ENCODE assay signal across 8 mouse cellular contexts in genomic region chr17:29095201-29095733, GRCm38 (mm10). TPM values are rescaled to one million over a fixed set of nuclear protein-coding genes. Genes with fewer than 3 reads are reported as not detected.
DNase-seq lines count a peak whose midpoint lies in the region; ATAC-seq and TF ChIP-seq lines count a peak whose summit lies in the region.

No protein-coding gene starts in this region.

- peak; percentile 72 for DNase-seq in ES-CJ7 (ENCODE audit: low read depth, low spot score)
- peak; percentile 97 for DNase-seq in cerebellum, adult 11 months
- peak; percentile 92 for DNase-seq in forebrain, embryonic 14.5 days (ENCODE audit: low spot score)
- DNase-seq in heart, postnatal 14 days = peak; percentile 97 to 99
- DNase-seq in layer of hippocampus, adult 11-12 months (ENCODE audit: low spot score) = peak; percentile 96
- peak; percentile 95 for DNase-seq in liver, postnatal 0 days
- peak; percentile 95 for DNase-seq in telencephalon, adult 2 months (ENCODE audit: low read depth, low spot score)

- no peaks in the 10 kb centered on the region for H3K36me3 ChIP-seq in forebrain, embryonic 14.5 days (ENCODE audit: control insufficient read depth, insufficient read depth, low read length)
- peaks cover 21% of the 10 kb centered on the region for H3K36me3 ChIP-seq in liver, postnatal 0 days (replicated peaks; ENCODE audit: insufficient read depth, low read length)
- H3K36me3 ChIP-seq in neural tube, embryonic 13.5 days = 0 out of 2 replicates have a peak, but pooled peaks cover 8% of the 10 kb centered on the region

- peak overlapping the region; percentile 83 for H3K4me2 ChIP-seq in forebrain, embryonic 14.5 days (ENCODE audit: low read length)
- peak overlapping the region; percentile 84 for H3K4me2 ChIP-seq in liver, postnatal 0 days (ENCODE audit: low read depth, low read length)
- peak overlapping the region; percentile 84 for H3K4me2 ChIP-seq in neural tube, embryonic 13.5 days

- 0% methylated on average over 44 of the region's 44 CpGs for WGBS in forebrain, embryonic 14.5 days
- WGBS in liver, postnatal 0 days (ENCODE audit: insufficient replicate concordance) = under 1% methylated on average over 43 of the region's 44 CpGs
- WGBS in neural tube, embryonic 13.5 days = 2% methylated on average over 44 of the region's 44 CpGs

- peaks cover 18% of the 10 kb centered on the region for H3K27me3 ChIP-seq in forebrain, embryonic 14.5 days (replicated peaks; ENCODE audit: control insufficient read depth, insufficient read depth, low read length)
- peaks cover 18% of the 10 kb centered on the region for H3K27me3 ChIP-seq in liver, postnatal 0 days (ENCODE audit: insufficient read depth, low read length)
- peaks cover 40% of the 10 kb centered on the region for H3K27me3 ChIP-seq in neural tube, embryonic 13.5 days

- ATAC-seq in forebrain, embryonic 14.5 days = peak; percentile 85
- ATAC-seq in liver, postnatal 0 days = peak; percentile 78
- peak; percentile 88 for ATAC-seq in neural tube, embryonic 13.5 days (ENCODE audit: low read depth)

- peak overlapping the region; percentile 63 for H3K9ac ChIP-seq in forebrain, embryonic 14.5 days (ENCODE audit: low read length)
- peak overlapping the region; percentile 83 for H3K9ac ChIP-seq in liver, postnatal 0 days (replicated peaks)
- H3K9ac ChIP-seq in neural tube, embryonic 13.5 days = peak overlapping the region; percentile 75

- intact Hi-C loops in heart, postnatal 14 days (cut with DNase I) = loop anchor here (1.0 to 5.0 kb wide), 4 partner anchors 46 to 152 kb away; no protein-coding TSS in a partner anchor

- 0 out of 2 replicates have a peak overlapping the region, but pooled peaks have one; percentile 3 for H3K27ac ChIP-seq in forebrain, embryonic 14.5 days (ENCODE audit: low read depth, low read length)
- peak overlapping the region; percentile 87 for H3K27ac ChIP-seq in liver, postnatal 0 days (ENCODE audit: low read depth)
- H3K27ac ChIP-seq in neural tube, embryonic 13.5 days (replicated peaks) = 0 out of 2 replicates have a peak overlapping the region, but pooled peaks have one; percentile 47

- TF ChIP-seq EP300 in liver, postnatal 0 days (IDR thresholded peaks at IDR 0.05; ENCODE audit: low read depth) = peak; percentile 56; the same call in 1 of the 2 replicates

- H3K4me1 ChIP-seq in forebrain, embryonic 14.5 days (ENCODE audit: control insufficient read depth, insufficient read depth, low read length) = peaks cover 14% of the 10 kb centered on the region
- peaks cover 20% of the 10 kb centered on the region for H3K4me1 ChIP-seq in liver, postnatal 0 days (ENCODE audit: insufficient read depth)
- peaks cover 27% of the 10 kb centered on the region for H3K4me1 ChIP-seq in neural tube, embryonic 13.5 days (replicated peaks)

- H3K9me3 ChIP-seq in forebrain, embryonic 14.5 days (replicated peaks; ENCODE audit: control insufficient read depth, low read length) = no peaks in the 10 kb centered on the region
- H3K9me3 ChIP-seq in liver, postnatal 0 days (ENCODE audit: low read length) = no peaks in the 10 kb centered on the region
- H3K9me3 ChIP-seq in neural tube, embryonic 13.5 days = no peaks in the 10 kb centered on the region

- peak; percentile 99 for TF ChIP-seq CTCF in liver, postnatal 0 days (IDR thresholded peaks at IDR 0.05; ENCODE audit: low read depth)

- H3K4me3 ChIP-seq in forebrain, embryonic 14.5 days (ENCODE audit: low read depth, low read length) = peak overlapping the region; percentile 45
- peak overlapping the region; percentile 69 for H3K4me3 ChIP-seq in liver, postnatal 0 days (ENCODE audit: low read depth, low read length)
- peak overlapping the region; percentile 50 for H3K4me3 ChIP-seq in neural tube, embryonic 13.5 days

RNA-seq across cellular contexts. Expression of gene Cdkn1a, which starts 4.5 kb away (rescaled TPM):
- polyA plus RNA-seq in forebrain, embryonic 14.5 days (2014; fragmentation: Nextera tagmentation; extraction: Ambion mirVana) = 41.0 and 43.3 TPM in 2 replicates
- total RNA-seq in heart, postnatal 14 days (2021) = 100 to 1,000 TPM; 105 to 121 TPM
- polyA plus RNA-seq in liver, postnatal 0 days (2015; fragmentation: Nextera tagmentation; extraction: Ambion mirVana) = 42.4 and 58.1 TPM in 2 replicates
- polyA plus RNA-seq in neural tube, embryonic 13.5 days (2015; fragmentation: Nextera tagmentation; extraction: Ambion mirVana) = 47.2 and 51.0 TPM in 2 replicates

RNA-seq across cellular contexts. Expression of gene Rab44, which starts 18.7 kb away (rescaled TPM):
- not detected in 2 replicates for polyA plus RNA-seq in forebrain, embryonic 14.5 days (2014; fragmentation: Nextera tagmentation; extraction: Ambion mirVana)
- total RNA-seq in heart, postnatal 14 days (2021) = under 1 TPM; 0.73 to 0.76 TPM
- polyA plus RNA-seq in liver, postnatal 0 days (2015; fragmentation: Nextera tagmentation; extraction: Ambion mirVana) = 5.4 and 6.3 TPM in 2 replicates
- 0.11 TPM in 1 of 2 replicates, not detected in the other for polyA plus RNA-seq in neural tube, embryonic 13.5 days (2015; fragmentation: Nextera tagmentation; extraction: Ambion mirVana)

Comparison
In these comparisons a context has a peak if more than half of its experiments do, and no peak if none do; other contexts are left out.
1. Peak in every context shown above with its lines: DNase-seq, ATAC-seq, H3K4me3 ChIP-seq and H3K27ac ChIP-seq.
2. H3K27ac ChIP-seq: peak in every context shown above with its lines; median percentile 87 in liver, postnatal 0 days; 47 in neural tube, embryonic 13.5 days; 3 in forebrain, embryonic 14.5 days.